Mouse (Mus musculus): ENCODE results near the gene Phlpp2. TPM values are rescaled to one million over a fixed set of nuclear protein-coding genes. Genes with fewer than 3 reads are reported as not detected.
A peak's percentile ranks its signal among the peaks of the same experiment; 100 is the strongest.

The Phlpp2 gene
- total and polyA plus RNA-seq, 3 experiments: 3.7 to 15.0 (median 6.5) TPM

DNA sequence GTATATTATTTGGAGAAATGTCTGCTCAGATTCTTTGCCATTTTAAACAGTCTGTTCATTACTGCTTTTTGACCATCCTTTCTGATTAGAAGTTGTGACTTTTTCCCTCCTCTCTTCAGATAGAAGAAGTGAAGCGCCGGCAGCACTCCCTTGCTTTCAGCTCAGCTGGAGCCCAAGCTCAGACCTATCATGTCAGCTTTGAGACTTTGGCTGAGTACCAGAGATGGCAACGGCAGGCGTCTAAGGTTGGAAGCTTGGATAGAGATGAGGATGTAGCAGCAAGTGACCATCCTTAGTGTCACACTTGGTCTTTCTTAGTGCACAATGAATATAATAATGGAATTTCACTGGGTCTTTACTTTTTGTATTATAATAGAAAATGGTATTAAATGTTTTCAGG lies 39.0 kb downstream of the Phlpp2 start:
- DNase-seq (ENCODE audit: low spot score) (no peak), ATAC-seq (ENCODE audit: extremely low read depth, insufficient number of reproducible peaks, low FRiP score, poor library complexity, severe bottlenecking) (no peak)
- no peaks in the 10 kb centered on the region for H3K27me3 ChIP-seq (ENCODE audit: insufficient read depth, low read length)
- H3K4me1 ChIP-seq (ENCODE audit: insufficient read depth, low read depth, low read length): no peaks in the 10 kb centered on the region
- H3K36me3 ChIP-seq (replicated peaks): peaks cover 82% of the 10 kb centered on the region
- no peak for TF ChIP-seq POLR2AphosphoS5 (IDR thresholded peaks at IDR 0.05; ENCODE audit: insufficient replicate concordance, low read depth, low read length)
- no peak overlapping the region for H3K4me3 ChIP-seq (ENCODE audit: low read depth, low read length)
- no peaks in the 10 kb centered on the region for H3K9me3 ChIP-seq (replicated peaks)

DNA sequence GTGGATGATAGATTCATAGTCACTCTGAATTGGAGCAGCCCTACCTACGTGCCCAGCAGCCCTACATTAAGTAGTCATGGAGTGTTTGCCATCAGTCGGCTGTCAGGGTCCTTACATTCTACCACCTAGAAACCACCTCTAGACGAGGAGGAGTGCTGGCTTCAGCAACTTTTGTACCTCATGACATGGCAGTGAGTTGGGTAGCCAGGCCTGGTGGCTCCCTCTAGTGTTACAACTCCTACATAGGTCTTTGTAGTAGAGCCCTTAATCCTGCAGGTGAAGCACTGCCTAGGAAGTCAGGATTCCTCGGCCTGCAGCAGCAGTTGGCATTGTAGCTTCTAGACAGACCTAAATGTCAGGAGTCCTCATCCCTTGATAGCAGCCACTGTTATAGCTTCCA lies 48.9 kb downstream of the Phlpp2 start:
- H3K9me3 ChIP-seq (replicated peaks): no peaks in the 10 kb centered on the region
- H3K36me3 ChIP-seq (replicated peaks): peaks cover 91% of the 10 kb centered on the region
- H3K27me3 ChIP-seq (ENCODE audit: insufficient read depth, low read length): no peaks in the 10 kb centered on the region
- ATAC-seq (ENCODE audit: extremely low read depth, insufficient number of reproducible peaks, low FRiP score, poor library complexity, severe bottlenecking) (peak; percentile 81), DNase-seq (ENCODE audit: low spot score) (peak; percentile 28)
- H3K4me3 ChIP-seq (ENCODE audit: low read depth, low read length): no peak overlapping the region
- no peak for TF ChIP-seq GATA1 (IDR thresholded peaks at IDR 0.05; ENCODE audit: borderline replicate concordance, low read length)
- TF ChIP-seq CTCF (IDR thresholded peaks at IDR 0.05; ENCODE audit: low read depth, low read length): peak; percentile 48
- no peaks in the 10 kb centered on the region for H3K4me1 ChIP-seq (ENCODE audit: insufficient read depth, low read depth, low read length)

DNA sequence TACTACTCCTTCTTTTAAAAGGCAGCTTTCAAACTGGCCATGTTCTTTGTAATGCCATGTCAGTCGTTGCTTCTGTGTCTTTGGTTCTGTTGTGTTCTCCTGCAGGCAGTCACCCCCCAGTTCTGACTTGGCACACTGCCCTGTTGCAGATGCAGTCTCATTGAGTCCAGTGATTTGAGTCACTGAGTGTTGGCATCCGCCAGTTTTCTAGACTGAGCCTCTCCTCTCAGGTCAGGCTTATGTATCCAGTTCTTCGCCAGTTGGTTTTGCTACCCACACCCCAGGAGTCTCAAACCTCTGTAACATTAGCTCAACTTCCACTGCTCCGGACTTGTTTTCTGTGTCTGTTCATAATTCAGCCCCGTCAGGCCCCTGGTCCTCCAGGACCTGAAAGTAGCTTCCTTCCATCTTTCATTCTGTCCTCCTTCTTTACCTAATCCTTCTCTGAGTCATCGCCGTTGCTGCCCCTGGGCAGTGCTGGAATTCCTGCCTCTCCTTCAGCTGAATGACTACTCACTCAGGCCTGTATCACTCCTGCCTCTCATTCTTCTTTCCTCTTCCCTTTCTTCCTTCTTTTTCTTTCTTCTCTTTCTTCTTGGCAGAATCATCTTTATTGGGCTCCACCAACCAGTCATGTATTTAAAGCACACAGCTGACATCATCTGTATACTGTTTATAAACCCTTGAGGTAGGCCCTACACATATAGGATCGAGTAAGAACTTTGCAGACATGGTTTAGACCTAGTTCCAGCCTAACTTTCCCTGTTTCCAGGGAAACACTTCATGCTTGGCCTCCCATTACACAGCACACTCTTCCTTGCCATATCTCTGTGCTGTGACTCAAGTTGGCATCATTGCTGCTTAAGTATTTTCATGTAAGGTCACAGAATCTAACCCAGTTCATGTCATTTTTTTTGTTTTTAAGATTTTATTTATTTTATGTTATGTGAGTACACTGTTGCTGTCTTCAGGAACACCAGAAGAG lies 52.4 kb downstream of the Phlpp2 start:
- no peak for TF ChIP-seq GATA2 (IDR thresholded peaks at IDR 0.05; ENCODE audit: borderline replicate concordance, low read depth, low read length)
- TF ChIP-seq GATA1 (IDR thresholded peaks at IDR 0.05; ENCODE audit: borderline replicate concordance, low read length): no peak
- no peak for TF ChIP-seq CTCF (IDR thresholded peaks at IDR 0.05; ENCODE audit: low read depth, low read length)
- no peak for TF ChIP-seq TAL1 (conservative IDR thresholded peaks at IDR 0.05; ENCODE audit: low read depth, low read length)
- no peak for TF ChIP-seq POLR2AphosphoS5 (IDR thresholded peaks at IDR 0.05; ENCODE audit: insufficient replicate concordance, low read depth, low read length)
- H3K4me3 ChIP-seq (ENCODE audit: low read depth, low read length): no peak overlapping the region
- ATAC-seq (ENCODE audit: extremely low read depth, insufficient number of reproducible peaks, low FRiP score, poor library complexity, severe bottlenecking) (no peak), DNase-seq (ENCODE audit: low spot score) (no peak)
- no peaks in the 10 kb centered on the region for H3K27me3 ChIP-seq (ENCODE audit: insufficient read depth, low read length)
- no peaks in the 10 kb centered on the region for H3K4me1 ChIP-seq (ENCODE audit: insufficient read depth, low read depth, low read length)
- no peaks in the 10 kb centered on the region for H3K9me3 ChIP-seq (replicated peaks)
- peaks cover 77% of the 10 kb centered on the region for H3K36me3 ChIP-seq (replicated peaks)

DNA sequence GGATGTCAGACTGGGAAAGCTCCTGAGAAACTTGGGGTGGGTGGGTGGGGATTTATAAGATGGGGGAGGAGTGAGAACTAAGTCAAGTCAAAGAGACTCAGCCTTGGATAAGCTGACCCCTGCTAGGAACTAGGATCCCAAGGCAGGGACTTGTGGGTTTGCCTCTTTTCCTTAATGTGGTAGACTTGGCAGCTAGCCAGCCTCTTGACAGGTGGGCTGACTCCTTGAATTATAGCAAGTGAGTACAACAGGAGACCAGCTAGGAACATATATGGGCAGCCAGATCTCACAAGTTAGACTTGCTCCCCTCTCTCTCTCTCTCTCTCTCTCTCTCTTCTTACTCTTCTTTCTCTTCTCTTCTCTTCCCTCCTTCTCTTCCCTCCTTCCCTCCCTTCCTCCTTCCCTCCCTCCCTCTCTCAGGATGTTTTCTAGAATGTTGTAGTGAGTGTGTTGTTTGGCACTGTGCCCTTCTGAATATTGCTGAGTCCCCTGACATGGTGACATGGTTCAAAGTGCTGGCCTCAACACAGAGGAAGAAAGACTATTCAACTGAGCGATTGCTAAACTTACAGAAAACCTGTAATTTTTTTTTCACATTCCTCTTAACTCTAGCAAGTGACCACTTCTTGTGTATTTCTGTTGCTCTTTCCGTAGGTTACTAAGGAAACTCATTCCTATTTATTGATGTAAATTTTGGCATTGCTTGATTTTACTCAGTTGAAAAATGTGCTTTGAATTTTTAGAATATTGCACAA lies 73.4 kb downstream of the Phlpp2 start:
- Histone ChIP-seq H3K36me3 (replicated peaks) (peaks cover 63% of the 10 kb centered on the region), H3K27me3 (ENCODE audit: insufficient read depth, low read length) (no peaks in the 10 kb centered on the region), H3K4me1 (ENCODE audit: insufficient read depth, low read depth, low read length) (peaks cover 3% of the 10 kb centered on the region; the same call in 1 of the 2 replicates), H3K9me3 (replicated peaks) (no peaks in the 10 kb centered on the region), H3K4me3 (ENCODE audit: low read depth, low read length) (no peak overlapping the region)
- DNase-seq (ENCODE audit: low spot score): no peak
- ATAC-seq (ENCODE audit: extremely low read depth, insufficient number of reproducible peaks, low FRiP score, poor library complexity, severe bottlenecking): no peak
- TF ChIP-seq CTCF (IDR thresholded peaks at IDR 0.05; ENCODE audit: low read depth, low read length): no peak
- no peak for TF ChIP-seq GATA2 (IDR thresholded peaks at IDR 0.05; ENCODE audit: borderline replicate concordance, low read depth, low read length)
- no peak for TF ChIP-seq TAL1 (conservative IDR thresholded peaks at IDR 0.05; ENCODE audit: low read depth, low read length)
- TF ChIP-seq POLR2AphosphoS5 (IDR thresholded peaks at IDR 0.05; ENCODE audit: insufficient replicate concordance, low read depth, low read length): no peak
- TF ChIP-seq GATA1 (IDR thresholded peaks at IDR 0.05; ENCODE audit: borderline replicate concordance, low read length): no peak

DNA sequence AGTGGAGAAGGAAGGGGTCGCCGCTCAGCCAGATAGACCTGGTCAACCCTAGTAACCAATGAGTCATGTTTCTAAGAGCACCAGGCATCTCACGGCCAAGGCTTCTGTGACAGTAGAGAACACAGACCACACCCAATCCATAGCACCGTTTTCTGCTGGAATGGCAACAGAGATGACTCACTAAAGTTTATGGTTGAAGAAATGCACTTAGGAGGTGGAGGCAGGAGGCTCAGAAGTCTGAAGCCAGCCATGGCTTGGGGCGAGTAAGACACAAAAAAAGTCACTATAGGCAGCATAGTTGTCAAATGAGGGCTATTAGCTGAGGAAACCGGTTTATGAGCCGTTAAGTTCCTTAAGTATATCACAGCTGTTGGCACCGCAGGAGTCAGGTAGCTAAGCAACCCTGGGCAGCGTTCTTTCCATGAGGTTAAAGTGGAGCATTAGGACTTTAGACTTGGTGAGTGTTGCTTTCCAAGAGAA lies 76.9 kb downstream of the Phlpp2 start:
- Histone ChIP-seq H3K36me3 (replicated peaks) (peaks cover 39% of the 10 kb centered on the region), H3K27me3 (ENCODE audit: insufficient read depth, low read length) (peaks cover 3% of the 10 kb centered on the region; the same call in 1 of the 2 replicates), H3K4me1 (ENCODE audit: insufficient read depth, low read depth, low read length) (peaks cover 3% of the 10 kb centered on the region; the same call in 1 of the 2 replicates), H3K4me3 (ENCODE audit: low read depth, low read length) (no peak overlapping the region), H3K9me3 (replicated peaks) (no peaks in the 10 kb centered on the region)
- TF ChIP-seq CTCF (IDR thresholded peaks at IDR 0.05; ENCODE audit: low read depth, low read length): no peak
- TF ChIP-seq POLR2AphosphoS5 (IDR thresholded peaks at IDR 0.05; ENCODE audit: insufficient replicate concordance, low read depth, low read length): no peak
- no peak for TF ChIP-seq GATA1 (IDR thresholded peaks at IDR 0.05; ENCODE audit: borderline replicate concordance, low read length)
- no peak for TF ChIP-seq GATA2 (IDR thresholded peaks at IDR 0.05; ENCODE audit: borderline replicate concordance, low read depth, low read length)
- no peak for TF ChIP-seq TAL1 (conservative IDR thresholded peaks at IDR 0.05; ENCODE audit: low read depth, low read length)
- DNase-seq (ENCODE audit: low spot score) (no peak), ATAC-seq (ENCODE audit: extremely low read depth, insufficient number of reproducible peaks, low FRiP score, poor library complexity, severe bottlenecking) (no peak; the same call in 1 of the 2 replicates)

DNA sequence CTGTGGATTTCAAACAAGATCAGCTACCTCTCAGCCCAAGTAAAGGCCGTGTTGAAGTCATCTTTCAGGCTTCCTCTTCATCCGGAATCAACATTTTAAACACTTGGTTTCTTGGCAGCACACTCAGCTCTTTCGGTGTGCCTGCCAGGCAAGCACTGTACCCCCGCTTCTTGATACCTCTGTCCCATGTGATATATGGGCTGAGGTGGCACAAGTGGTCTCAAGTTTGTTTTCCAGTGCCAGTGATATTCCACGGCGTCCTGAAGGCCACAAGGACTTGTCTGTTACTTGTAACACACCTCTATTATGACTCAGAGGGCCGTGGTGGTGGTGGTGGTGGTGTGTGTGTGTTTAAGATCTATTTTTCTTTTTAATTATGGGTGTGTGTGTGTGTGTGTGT lies 77.4 kb downstream of the Phlpp2 start:
- H3K4me1 ChIP-seq (ENCODE audit: insufficient read depth, low read depth, low read length): peaks cover 3% of the 10 kb centered on the region; the same call in 1 of the 2 replicates
- DNase-seq (ENCODE audit: low spot score) (no peak), ATAC-seq (ENCODE audit: extremely low read depth, insufficient number of reproducible peaks, low FRiP score, poor library complexity, severe bottlenecking) (no peak)
- H3K4me3 ChIP-seq (ENCODE audit: low read depth, low read length): no peak overlapping the region
- peaks cover 34% of the 10 kb centered on the region for H3K36me3 ChIP-seq (replicated peaks)
- no peaks in the 10 kb centered on the region for H3K9me3 ChIP-seq (replicated peaks)
- TF ChIP-seq GATA2 (IDR thresholded peaks at IDR 0.05; ENCODE audit: borderline replicate concordance, low read depth, low read length) (no peak), TAL1 (conservative IDR thresholded peaks at IDR 0.05; ENCODE audit: low read depth, low read length) (no peak), GATA1 (IDR thresholded peaks at IDR 0.05; ENCODE audit: borderline replicate concordance, low read length) (no peak), CTCF (IDR thresholded peaks at IDR 0.05; ENCODE audit: low read depth, low read length) (no peak), POLR2AphosphoS5 (IDR thresholded peaks at IDR 0.05; ENCODE audit: insufficient replicate concordance, low read depth, low read length) (no peak)
- peaks cover 3% of the 10 kb centered on the region; the same call in 1 of the 2 replicates for H3K27me3 ChIP-seq (ENCODE audit: insufficient read depth, low read length)
